Mouse (Mus musculus) lung, postnatal 0 days (tissue): ENCODE results near the gene Zfp672. TPM values are rescaled to one million over a fixed set of nuclear protein-coding genes. Genes with fewer than 3 reads are reported as not detected.
"Not testable (repeated sequence)": the region's sequence is repeated elsewhere in the genome, so short reads cannot be mapped to it uniquely, and the experiment has no call there.

Experiments
- ATAC-seq: fragments of 200-750 bp; cut with Nextera tagmentation; 2 replicates; pipeline ENCODE4 v1.8.0; 2017; ENCODE audit warnings: moderate library complexity
- DNase-seq: peaks from one replicate; pipeline ENCODE4 v3.0.0-alpha.2; 2016; ENCODE audit warnings: low spot score
- H3K27ac ChIP-seq: fragments of 300-500 bp; sonication (generic); 2 replicates; pipeline ENCODE4 v1.5.1; 2014; ENCODE audit warnings: antibody characterized with exemption, mild to moderate bottlenecking, low read length, mixed read lengths
- H3K27me3 ChIP-seq: fragments of 300-500 bp; sonication (generic); replicated peaks from 2 replicates; pipeline ENCODE4 v1.6.1; 2014; ENCODE audit warnings: low read length, mixed read lengths; ENCODE audit not compliant: insufficient read depth
- H3K36me3 ChIP-seq: fragments of 300-500 bp; sonication (generic); 2 replicates; pipeline ENCODE4 v1.6.1; 2014; ENCODE audit warnings: low read length, mixed read lengths; ENCODE audit not compliant: insufficient read depth
- H3K4me1 ChIP-seq: fragments of 300-500 bp; sonication (generic); 2 replicates; pipeline ENCODE4 v1.6.1; 2014; ENCODE audit warnings: antibody characterized with exemption, low read depth, low read length, mixed read lengths; ENCODE audit not compliant: insufficient read depth
- H3K4me2 ChIP-seq: fragments of 300-500 bp; sonication (generic); replicated peaks from 2 replicates; pipeline ENCODE4 v1.6.1; 2014; ENCODE audit warnings: low read depth, mild to moderate bottlenecking, low read length, moderate library complexity, mixed read lengths
- H3K4me3 ChIP-seq: fragments of 300-500 bp; sonication (generic); 2 replicates; pipeline ENCODE4 v1.5.1; 2014; ENCODE audit warnings: low read depth, low read length
- H3K9ac ChIP-seq: fragments of 300-500 bp; sonication (generic); replicated peaks from 2 replicates; pipeline ENCODE4 v1.6.1; 2014; ENCODE audit warnings: low read depth, mild to moderate bottlenecking
- H3K9me3 ChIP-seq: fragments of 300-500 bp; sonication (generic); 2 replicates; pipeline ENCODE4 v1.6.1; 2016; ENCODE audit warnings: low read length, mixed read lengths
- CTCF ChIP-seq: IDR thresholded peaks from 2 replicates; pipeline ENCODE4 v1.5.1; 2016; ENCODE audit warnings: antibody characterized with exemption, mild to moderate bottlenecking
- EP300 ChIP-seq: IDR thresholded peaks from 2 replicates; pipeline ENCODE4 v1.6.1; 2016; ENCODE audit warnings: antibody characterized with exemption, mild to moderate bottlenecking, control low read depth
- WGBS: fragments of 180-500 bp; shearing (Covaris S2); extraction: QIAGEN DNeasy Blood & Tissue Kit; methylation state at CpG from one replicate; pipeline ENCODE4 v1.1.7; 2014; 5-methylcytosine and 5-hydroxymethylcytosine counted together
- polyA plus RNA-seq: library from polyadenylated mRNA; unstranded; fragments of >200 nt; fragmentation: Nextera tagmentation; extraction: Ambion mirVana; gene quantifications from 2 replicates; pipeline ENCODE4 v1.2.1, GENCODE M21; 2015

The Zfp672 gene
- polyA plus RNA-seq, 1 experiment from 2014 or later, result 34.7 TPM

- H3K27ac ChIP-seq, result peak within 1 kb of the TSS; percentile 6
- no peaks in the 10 kb centered on the region for H3K9me3 ChIP-seq
- DNase-seq, result peak; percentile 98
- TF ChIP-seq CTCF (no peak), EP300 (no peak)
- H3K9ac ChIP-seq, result no peak within 1 kb of the TSS
- H3K4me2 ChIP-seq, result peak within 1 kb of the TSS; percentile 67
- H3K27me3 ChIP-seq, result no peaks in the 10 kb centered on the region
- under 1% methylated on average over 34 of the region's 34 CpGs for WGBS
- peak within 1 kb of the TSS; percentile 43 for H3K4me3 ChIP-seq
- peak; percentile 72 for ATAC-seq
- no peaks in the 10 kb centered on the region for H3K36me3 ChIP-seq
- H3K4me1 ChIP-seq, result peaks cover 10% of the 10 kb centered on the region
Measured at GRCm38 (mm10) chr11:58306860-58307308, 23.3 kb downstream of the Zfp672 start, which contains the start of gene Zfp692. TSS of gene Zfp692 (plus strand) at chr11:58307069.

GRCm38 (mm10) chr11:58305299-58305698 lies 24.8 kb downstream of the Zfp672 start:
- H3K9me3 ChIP-seq, H3K27me3 ChIP-seq, H3K9ac ChIP-seq, ATAC-seq, DNase-seq, H3K36me3 ChIP-seq, H3K4me2 ChIP-seq, H3K27ac ChIP-seq, H3K4me3 ChIP-seq: not testable (repeated sequence)
- 95% methylated on average over 8 of the region's 8 CpGs for WGBS
- peaks cover 10% of the 10 kb centered on the region for H3K4me1 ChIP-seq

GRCm38 (mm10) chr11:58303594-58303993 lies 26.5 kb downstream of the Zfp672 start:
- Histone ChIP-seq H3K27ac (no peak overlapping the region), H3K4me3 (no peak overlapping the region), H3K27me3 (no peaks in the 10 kb centered on the region), H3K4me2 (no peak overlapping the region), H3K4me1 (peaks cover 10% of the 10 kb centered on the region), H3K9me3 (no peaks in the 10 kb centered on the region), H3K9ac (no peak overlapping the region), H3K36me3 (no peaks in the 10 kb centered on the region)
- ATAC-seq (no peak), DNase-seq (no peak)
- 21% methylated on average over 7 of the region's 7 CpGs for WGBS
- TF ChIP-seq CTCF (no peak), EP300 (no peak)

- TF ChIP-seq CTCF (no peak), EP300 (no peak)
- under 1% methylated on average over 26 of the region's 26 CpGs for WGBS
- ATAC-seq (peak; percentile 21), DNase-seq (no peak)
- Histone ChIP-seq H3K9ac (peak overlapping the region; percentile 50), H3K27me3 (no peaks in the 10 kb centered on the region), H3K4me2 (peak overlapping the region; percentile 55), H3K4me1 (peaks cover 10% of the 10 kb centered on the region), H3K27ac (peak overlapping the region; percentile 76), H3K9me3 (no peaks in the 10 kb centered on the region), H3K4me3 (peak overlapping the region; percentile 41), H3K36me3 (no peaks in the 10 kb centered on the region)
Measured at GRCm38 (mm10) chr11:58302774-58303445, 27.2 kb downstream of the Zfp672 start.

- Histone ChIP-seq H3K4me1 (peaks cover 2% of the 10 kb centered on the region), H3K4me3 (peak overlapping the region; percentile 41), H3K4me2 (peak overlapping the region; percentile 55), H3K9ac (peak overlapping the region; percentile 50), H3K27ac (peak overlapping the region; percentile 76), H3K36me3 (no peaks in the 10 kb centered on the region), H3K9me3 (no peaks in the 10 kb centered on the region), H3K27me3 (no peaks in the 10 kb centered on the region)
- under 1% methylated on average over 36 of the region's 36 CpGs for WGBS
- TF ChIP-seq EP300 (peak; percentile 36; the same call in 1 of the 2 replicates), CTCF (peak; percentile 95)
- ATAC-seq (peak; percentile 93), DNase-seq (peak; percentile 97)
Measured at GRCm38 (mm10) chr11:58301837-58302754, 28.0 kb downstream of the Zfp672 start.

- ATAC-seq (0 out of 2 replicates have a peak, but pooled peaks have one; percentile 4), DNase-seq (peak; percentile 68)
- Histone ChIP-seq H3K27ac (no peak overlapping the region), H3K4me3 (peak overlapping the region; percentile 41; the same call in 1 of the 2 replicates), H3K4me2 (peak overlapping the region; percentile 55), H3K4me1 (no peaks in the 10 kb centered on the region; the same call in 1 of the 2 replicates), H3K36me3 (no peaks in the 10 kb centered on the region), H3K9ac (no peak overlapping the region), H3K27me3 (no peaks in the 10 kb centered on the region), H3K9me3 (no peaks in the 10 kb centered on the region)
- 11% methylated on average over 13 of the region's 13 CpGs for WGBS
- TF ChIP-seq CTCF (peak; percentile 78), EP300 (no peak)
Measured at GRCm38 (mm10) chr11:58301057-58301456, 29.1 kb downstream of the Zfp672 start.
